Mouse (Mus musculus) C2C12 (cell line): ENCODE measurements around the gene Zfp61.

Experiments used
- CTCF ChIP-seq: IDR thresholded peaks from one replicate; pipeline ENCODE4 v1.5.1; 2011; ENCODE audit not compliant: control insufficient read depth, insufficient read depth, insufficient read length
- MAX ChIP-seq: IDR thresholded peaks from one replicate; pipeline ENCODE4 v1.6.1; 2011; ENCODE audit warnings: mild to moderate bottlenecking, control low read depth
- USF1 ChIP-seq: IDR thresholded peaks from one replicate; pipeline ENCODE4 v1.6.1; 2011; ENCODE audit warnings: low read depth, mild to moderate bottlenecking, control low read depth, moderate library complexity

DNA sequence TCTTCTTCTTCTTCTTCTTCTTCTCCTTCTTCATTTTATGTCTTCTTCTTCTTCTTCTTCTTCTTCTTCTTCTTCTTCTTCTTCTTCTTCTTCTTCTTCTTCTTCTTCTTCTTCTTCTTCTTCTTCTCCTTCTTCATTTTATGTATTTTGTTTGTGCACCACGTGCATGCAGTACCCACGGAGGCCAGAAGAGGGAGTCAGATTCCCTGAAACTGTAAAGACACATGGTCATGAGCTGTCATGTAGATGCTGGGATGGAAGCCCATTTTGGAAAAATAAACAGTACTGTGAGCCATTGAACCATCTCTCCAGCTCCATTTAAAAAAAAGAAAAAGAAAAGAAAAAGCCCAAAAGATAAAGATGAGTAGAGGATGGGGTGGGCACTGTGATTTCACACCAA, 37.2 kb upstream of the Zfp61 start:
- TF ChIP-seq USF1 (no peak), MAX (no peak), CTCF (no peak)
